Mouse (Mus musculus): Measurements from ENCODE around the gene Hsd17b14.

GRCm38 (mm10) chr7:45525809-45526473 is 28.8 kb upstream of the Hsd17b14 start, which contains the start of the genes Ppp1r15a and Plekha4:
- TF ChIP-seq CTCF (conservative IDR thresholded peaks at IDR 0.05; ENCODE audit: low read length), result no peak
- TF ChIP-seq NANOG (IDR thresholded peaks at IDR 0.05; ENCODE audit: borderline replicate concordance, low read length), result no peak
- no peak for TF ChIP-seq POU5F1 (IDR thresholded peaks at IDR 0.05; ENCODE audit: borderline replicate concordance, low read length)
